Mouse (Mus musculus) MEL (cell line): ENCODE results near the gene Cdh4. TPM values are rescaled to one million over a fixed set of nuclear protein-coding genes. Genes with fewer than 3 reads are reported as not detected.

Source experiments
- DNase-seq: peaks from one replicate; pipeline ENCODE4 v3.0.0; 2011; ENCODE audit warnings: low read depth, low spot score
- H3K27ac ChIP-seq: 2 replicates; pipeline ENCODE4 v1.5.1; 2012; ENCODE audit warnings: low read depth, mild to moderate bottlenecking, control low read depth, low read length, moderate library complexity; ENCODE audit not compliant: control insufficient read depth
- H3K27me3 ChIP-seq, 2 experiments: fragments of 150-350 bp in 1 of 2; sonication (generic) in 1 of 2; 2 replicates each; pipeline ENCODE4 v1.6.1; 2012; ENCODE audit warnings: low read length in 2 of 2, mild to moderate bottlenecking in 2 of 2, improper control_type of control experiment in 1 of 2, moderate library complexity in 1 of 2; ENCODE audit not compliant: insufficient read depth in 2 of 2, control insufficient read depth in 1 of 2
- H3K36me3 ChIP-seq, 2 experiments: 2 replicates each; pipeline ENCODE4 v1.6.1; 2012 to 2014; ENCODE audit warnings: low read length in 2 of 2, improper control_type of control experiment in 1 of 2, inconsistent platforms in 1 of 2, mild to moderate bottlenecking in 1 of 2; ENCODE audit not compliant: insufficient read depth in 2 of 2, control insufficient read depth in 1 of 2
- H3K4me1 ChIP-seq, 2 experiments: fragments of 150-350 bp in 1 of 2; sonication (generic) in 1 of 2; 2 replicates each; pipeline ENCODE4 v1.6.1; 2012; ENCODE audit warnings: low read length in 2 of 2, improper control_type of control experiment in 1 of 2, mild to moderate bottlenecking in 1 of 2; ENCODE audit not compliant: insufficient read depth in 2 of 2, control insufficient read depth in 1 of 2
- H3K4me3 ChIP-seq, 2 experiments: fragments of 150-350 bp in 1 of 2; sonication (generic) in 1 of 2; 2 replicates each; pipeline ENCODE4 v1.5.1; 2012; ENCODE audit warnings: low read depth in 2 of 2, low read length in 2 of 2, mild to moderate bottlenecking in 2 of 2, moderate library complexity in 2 of 2, control low read depth in 1 of 2, improper control_type of control experiment in 1 of 2; ENCODE audit not compliant: control insufficient read depth in 1 of 2, insufficient read depth in 1 of 2
- H3K79me2 ChIP-seq: 2 replicates; pipeline ENCODE4 v1.6.1; 2012; ENCODE audit warnings: mild to moderate bottlenecking, low read length, moderate library complexity; ENCODE audit not compliant: control insufficient read depth, poor library complexity, insufficient read depth
- H3K9ac ChIP-seq: 2 replicates; pipeline ENCODE4 v1.6.1; 2012; ENCODE audit warnings: low read depth, mild to moderate bottlenecking, control low read depth, low read length, moderate library complexity; ENCODE audit not compliant: control insufficient read depth, poor library complexity, severe bottlenecking
- H3K9me3 ChIP-seq: fragments of 150-350 bp; sonication (generic); replicated peaks from 2 replicates; pipeline ENCODE4 v1.6.1; 2012; ENCODE audit warnings: mild to moderate bottlenecking, low read length, improper control_type of control experiment, moderate library complexity; ENCODE audit not compliant: insufficient read depth
- BHLHE40 ChIP-seq: IDR thresholded peaks from 2 replicates; pipeline ENCODE4 v1.6.1; 2012; ENCODE audit warnings: low read depth, mild to moderate bottlenecking, inconsistent platforms, low read length, improper control_type of control experiment, borderline replicate concordance
- CHD2 ChIP-seq: IDR thresholded peaks from 2 replicates; pipeline ENCODE4 v1.6.1; 2011; ENCODE audit warnings: low read length, improper control_type of control experiment
- ELF1 ChIP-seq: IDR thresholded peaks from 2 replicates; pipeline ENCODE4 v1.6.1; 2014; ENCODE audit warnings: low read depth, mild to moderate bottlenecking, inconsistent platforms, low read length, improper control_type of control experiment, moderate library complexity
- EP300 ChIP-seq, 2 experiments: IDR thresholded peaks; 2 replicates each; pipeline ENCODE4 v1.6.1; 2011; ENCODE audit warnings: improper control_type of control experiment in 2 of 2, low read length in 2 of 2, low read depth in 1 of 2, mild to moderate bottlenecking in 1 of 2
- ETS1 ChIP-seq: IDR thresholded peaks from 2 replicates; pipeline ENCODE4 v1.6.1; 2012; ENCODE audit warnings: low read depth, mild to moderate bottlenecking, inconsistent platforms, low read length, improper control_type of control experiment, moderate library complexity
- GABPA ChIP-seq: IDR thresholded peaks from 2 replicates; pipeline ENCODE4 v1.6.1; 2012; ENCODE audit warnings: low read depth, mild to moderate bottlenecking, inconsistent platforms, low read length, improper control_type of control experiment, moderate library complexity
- GATA1 ChIP-seq: IDR thresholded peaks from 2 replicates; pipeline ENCODE4 v1.6.1; 2011; ENCODE audit warnings: low read depth, low read length, improper control_type of control experiment
- KAT2A ChIP-seq: conservative IDR thresholded peaks from 2 replicates; pipeline ENCODE4 v1.6.1; 2012; ENCODE audit warnings: low read depth, low read length, improper control_type of control experiment, inconsistent platforms
- MYC ChIP-seq: IDR thresholded peaks from 2 replicates; pipeline ENCODE4 v1.6.1; 2011; ENCODE audit warnings: low read depth, mild to moderate bottlenecking, low read length, improper control_type of control experiment, moderate library complexity
- NELFE ChIP-seq: IDR thresholded peaks from 2 replicates; pipeline ENCODE4 v1.6.1; 2011; ENCODE audit warnings: low read depth, low read length, improper control_type of control experiment
- POLR2A ChIP-seq, 2 experiments: IDR thresholded peaks; 2 replicates each; pipeline ENCODE4 v1.6.1; 2011 to 2012; ENCODE audit warnings: low read length in 2 of 2, mild to moderate bottlenecking in 2 of 2, control low read depth in 1 of 2, improper control_type of control experiment in 1 of 2, low read depth in 1 of 2, moderate library complexity in 1 of 2; ENCODE audit not compliant: control insufficient read depth in 1 of 2, insufficient read depth in 1 of 2, poor library complexity in 1 of 2
- POLR2AphosphoS2 ChIP-seq: IDR thresholded peaks from 2 replicates; pipeline ENCODE4 v1.6.1; 2011; ENCODE audit warnings: low read length, improper control_type of control experiment
- POLR2AphosphoS5 ChIP-seq: IDR thresholded peaks from 2 replicates; pipeline ENCODE4 v1.6.1; 2012; ENCODE audit warnings: low read depth, borderline replicate concordance, mild to moderate bottlenecking, inconsistent platforms, low read length, moderate library complexity, mixed read lengths
- SMC3 ChIP-seq: IDR thresholded peaks from 2 replicates; pipeline ENCODE4 v1.6.1; 2011; ENCODE audit warnings: low read depth, low read length, improper control_type of control experiment
- TAL1 ChIP-seq: IDR thresholded peaks from 2 replicates; pipeline ENCODE4 v1.6.1; 2012; ENCODE audit warnings: mild to moderate bottlenecking, inconsistent platforms, low read length, moderate library complexity, mixed read lengths
- TCF12 ChIP-seq: IDR thresholded peaks from 2 replicates; pipeline ENCODE4 v1.6.1; 2014; ENCODE audit warnings: low read depth, mild to moderate bottlenecking, inconsistent platforms, low read length, improper control_type of control experiment, moderate library complexity
- USF1 ChIP-seq: IDR thresholded peaks from 2 replicates; pipeline ENCODE4 v1.6.1; 2014; ENCODE audit warnings: low read depth, mild to moderate bottlenecking, inconsistent platforms, low read length, improper control_type of control experiment, moderate library complexity
- USF2 ChIP-seq, 2 experiments: IDR thresholded peaks; 2 replicates each; pipeline ENCODE4 v1.6.1; 2011 to 2012; ENCODE audit warnings: improper control_type of control experiment in 2 of 2, low read length in 2 of 2, borderline replicate concordance in 1 of 2, inconsistent platforms in 1 of 2, low read depth in 1 of 2, mild to moderate bottlenecking in 1 of 2; ENCODE audit not compliant: insufficient read depth in 1 of 2
- ZNF384 ChIP-seq: IDR thresholded peaks from 2 replicates; pipeline ENCODE4 v1.6.1; 2012; ENCODE audit warnings: low read depth, mild to moderate bottlenecking, inconsistent platforms, low read length, improper control_type of control experiment
- polyA plus RNA-seq, 2 experiments: library from polyadenylated mRNA; stranded (reverse) in 1 of 2; unstranded in 1 of 2; fragments of >175 nt in 1 of 2; fragments of >200 nt in 1 of 2; gene quantifications; 2 replicates each; pipeline versions ENCODE4 v1.2.1 to v1.2.4; 2012; ENCODE audit warnings: low replicate concordance in 2 of 2, low read depth in 1 of 2; ENCODE audit not compliant: insufficient read length in 2 of 2, insufficient read depth in 1 of 2, missing spikeins in 1 of 2
- total RNA-seq: library from RNA; depleted of rRNA; stranded (reverse); fragments of 300-350 nt; gene quantifications from 2 replicates; pipeline ENCODE4 v1.2.3, GENCODE M21; 2012

Cdh4 gene
- total and polyA plus RNA-seq, 3 experiments, result not detected

DNA sequence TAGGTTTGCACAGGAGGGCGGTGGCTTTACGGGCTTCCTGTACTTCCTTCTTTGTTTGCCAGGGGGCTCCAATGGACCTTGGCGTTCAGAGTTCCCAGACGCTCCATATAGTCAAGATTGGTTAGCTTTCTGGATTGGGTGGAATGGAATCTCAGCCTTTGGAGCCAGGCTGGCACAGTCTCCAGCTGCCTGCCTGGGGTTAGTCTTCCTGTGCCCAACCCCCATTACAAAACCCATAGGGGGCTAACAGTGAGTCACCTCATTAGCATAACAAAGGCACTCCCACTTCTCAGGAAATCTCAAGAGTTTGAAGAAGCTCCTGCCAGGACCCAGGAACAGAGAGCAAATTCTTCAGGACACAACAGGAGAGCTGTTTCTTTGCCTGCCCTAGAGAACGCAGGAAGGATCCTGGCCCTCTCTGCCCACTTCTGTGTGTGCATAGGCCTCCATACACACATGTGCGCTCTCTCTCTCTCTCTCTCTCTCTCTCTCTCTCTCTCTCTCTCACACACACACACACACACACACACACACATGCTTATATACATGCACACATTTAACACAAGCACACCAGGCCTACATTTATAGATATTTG, 129.0 kb downstream of the Cdh4 start:
- TF ChIP-seq USF2 (IDR thresholded peaks at IDR 0.05; ENCODE audit: borderline replicate concordance in 1 of 2, insufficient read depth in 1 of 2, low read depth in 1 of 2, low read length in 2 of 2) (no peak), ELF1 (no peak), CHD2 (no peak), KAT2A (no peak), GATA1 (no peak), NELFE (no peak), ETS1 (no peak), BHLHE40 (no peak), EP300 (IDR thresholded peaks at IDR 0.05; ENCODE audit: low read depth in 1 of 2, low read length in 2 of 2) (no peak), TAL1 (no peak), TCF12 (no peak), SMC3 (no peak), USF1 (no peak), POLR2AphosphoS2 (no peak), ZNF384 (no peak), POLR2AphosphoS5 (no peak), MYC (no peak), GABPA (no peak), POLR2A (IDR thresholded peaks at IDR 0.05; ENCODE audit: control insufficient read depth in 1 of 2, insufficient read depth in 1 of 2, low read depth in 1 of 2, low read length in 2 of 2, poor library complexity in 1 of 2) (no peak)
- Histone ChIP-seq H3K9ac (no peak overlapping the region), H3K4me3 (no peak overlapping the region), H3K36me3 (no peaks in the 10 kb centered on the region), H3K27me3 (no peaks in the 10 kb centered on the region), H3K79me2 (no peaks in the 10 kb centered on the region), H3K9me3 (no peaks in the 10 kb centered on the region), H3K4me1 (no peaks in the 10 kb centered on the region), H3K27ac (no peak overlapping the region)
- DNase-seq, result no peak

DNA sequence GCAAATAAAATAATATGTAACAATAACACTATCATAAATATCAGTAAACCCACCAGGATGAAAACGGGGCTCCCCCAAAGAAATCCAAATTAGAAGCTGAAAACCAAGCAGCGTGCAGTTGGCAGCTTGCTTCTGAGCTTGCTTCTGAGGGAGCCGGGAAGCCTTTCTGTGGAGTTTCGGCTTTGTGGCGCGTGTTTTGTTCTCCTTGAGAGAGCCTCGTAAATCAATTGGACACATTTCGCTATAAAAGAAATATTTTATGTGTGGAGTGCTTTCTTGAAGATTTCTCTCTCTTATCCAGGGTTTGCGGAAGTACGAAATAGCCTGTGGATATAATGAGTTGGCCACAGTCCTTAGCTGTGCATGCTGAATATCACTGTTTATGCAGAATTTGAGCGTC, 131.1 kb downstream of the Cdh4 start:
- Histone ChIP-seq H3K79me2 (no peaks in the 10 kb centered on the region), H3K9me3 (no peaks in the 10 kb centered on the region), H3K4me3 (no peak overlapping the region), H3K27ac (no peak overlapping the region), H3K36me3 (no peaks in the 10 kb centered on the region), H3K4me1 (no peaks in the 10 kb centered on the region), H3K9ac (no peak overlapping the region), H3K27me3 (no peaks in the 10 kb centered on the region)
- no peak for DNase-seq
- no peak for TF ChIP-seq GATA1
